Mouse (Mus musculus) erythroid progenitor cell, adult 5-6 weeks (primary cell): ENCODE measurements around the gene Trmt5. TPM values are rescaled to one million over a fixed set of nuclear protein-coding genes. Genes with fewer than 3 reads are reported as not detected.

Source experiments
- ATAC-seq: replicated peaks from 2 replicates; pipeline ENCODE4 v1.8.0; 2016; ENCODE audit warnings: moderate number of reproducible peaks, mild to moderate bottlenecking, moderate TSS enrichment, inconsistent platforms; ENCODE audit not compliant: poor library complexity, low FRiP score, severe bottlenecking
- total RNA-seq, 2 experiments: library from RNA; stranded (forward) in 1 of 2; stranded (reverse) in 1 of 2; fragments of 150-400 nt in 1 of 2; fragments of 186-747, 209-891 nt in 1 of 2; gene quantifications; 2 replicates each; pipeline versions ENCODE4 v1.2.3 to v1.2.4; 2015 to 2017; ENCODE audit warnings: low replicate concordance in 2 of 2

Gene Trmt5
- total RNA-seq, 2 experiments from 2014 or later, result 4.8 to 7.5 TPM

- no peak for ATAC-seq
These were observed 1.1 kb upstream of the Trmt5 start for GRCm38 (mm10) chr12:73287609-73288008.

DNA sequence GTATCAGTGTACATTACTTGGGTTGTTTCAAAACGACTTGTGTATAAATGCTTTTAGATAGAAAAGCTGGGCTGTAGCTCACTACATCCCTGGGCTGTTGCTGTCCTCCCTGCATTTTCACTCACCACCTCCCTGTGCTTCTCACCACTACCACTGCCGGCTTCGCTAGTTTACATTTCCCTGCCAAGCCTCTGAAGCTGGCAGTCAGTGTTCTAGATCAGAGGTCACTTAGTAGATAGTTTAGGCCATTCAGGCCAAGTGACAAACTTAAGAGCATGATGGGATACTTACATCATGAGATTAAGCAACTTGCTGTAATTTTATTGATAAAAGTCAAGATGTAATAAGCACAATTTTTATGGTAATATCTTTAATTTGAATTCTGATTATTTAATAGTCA is 11.6 kb downstream of the Trmt5 start:
- ATAC-seq, result no peak

DNA sequence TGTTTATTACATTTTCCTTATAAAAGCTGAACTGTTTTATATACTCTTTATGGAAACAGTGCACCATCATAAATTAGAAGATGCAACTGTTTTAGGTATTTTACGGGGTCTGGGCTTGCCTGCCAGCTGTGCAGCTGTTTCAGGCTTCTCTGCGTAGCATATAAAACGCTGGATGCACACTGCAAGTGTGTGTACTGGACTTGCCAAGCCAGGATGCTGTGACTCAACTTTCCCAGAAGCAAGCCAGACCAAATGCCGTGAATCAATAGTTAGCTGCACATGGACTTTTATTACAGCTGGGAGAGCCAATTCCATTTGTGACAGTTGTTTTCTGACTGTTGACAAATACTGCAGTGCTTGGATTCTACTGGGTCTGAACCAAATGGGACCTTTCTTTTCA is 16.6 kb downstream of the Trmt5 start:
- no peak for ATAC-seq

- no peak for ATAC-seq
These were observed 17.0 kb downstream of the Trmt5 start for GRCm38 (mm10) chr12:73269531-73269930.

DNA sequence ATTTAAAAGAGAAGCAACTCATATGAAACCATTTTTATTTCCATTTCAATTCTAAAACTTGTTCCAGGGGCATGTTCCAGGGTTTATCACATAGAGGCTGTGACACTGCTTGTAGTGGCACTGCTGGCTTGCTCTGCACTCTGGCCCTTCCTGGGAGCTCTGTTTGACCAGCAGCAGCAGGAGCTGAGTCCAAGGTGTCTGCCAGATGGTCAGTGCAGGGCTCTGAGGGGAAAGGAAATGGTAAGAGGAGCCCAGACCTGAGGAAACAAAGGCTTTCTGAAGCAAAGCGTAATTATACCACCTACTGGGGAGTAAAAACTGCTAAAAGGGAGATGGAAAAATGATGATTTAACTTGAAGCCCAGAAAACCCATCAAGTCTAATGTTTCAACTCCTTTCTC is 18.0 kb downstream of the Trmt5 start:
- ATAC-seq, result no peak

DNA sequence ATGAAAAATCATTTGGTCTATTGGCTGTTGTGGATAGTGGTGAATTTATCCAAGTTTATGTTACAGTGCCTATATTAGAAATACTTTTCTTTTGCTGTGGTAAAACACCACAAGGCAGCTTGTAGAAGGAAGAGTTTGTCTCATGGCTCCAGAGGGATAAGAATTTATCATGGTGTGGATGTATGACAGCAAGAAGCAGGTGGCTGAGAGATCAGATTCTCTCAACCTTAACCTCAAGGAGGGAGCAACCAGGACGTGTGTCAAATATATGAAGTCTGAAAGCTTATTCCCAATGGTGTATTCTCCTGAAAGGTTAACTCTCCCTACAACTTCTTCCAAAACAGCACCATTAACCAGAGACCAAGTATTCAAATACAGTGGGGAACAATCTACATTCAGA is 19.9 kb downstream of the Trmt5 start:
- no peak for ATAC-seq

- no peak for ATAC-seq
These were observed 21.0 kb downstream of the Trmt5 start for GRCm38 (mm10) chr12:73265381-73265978.

DNA sequence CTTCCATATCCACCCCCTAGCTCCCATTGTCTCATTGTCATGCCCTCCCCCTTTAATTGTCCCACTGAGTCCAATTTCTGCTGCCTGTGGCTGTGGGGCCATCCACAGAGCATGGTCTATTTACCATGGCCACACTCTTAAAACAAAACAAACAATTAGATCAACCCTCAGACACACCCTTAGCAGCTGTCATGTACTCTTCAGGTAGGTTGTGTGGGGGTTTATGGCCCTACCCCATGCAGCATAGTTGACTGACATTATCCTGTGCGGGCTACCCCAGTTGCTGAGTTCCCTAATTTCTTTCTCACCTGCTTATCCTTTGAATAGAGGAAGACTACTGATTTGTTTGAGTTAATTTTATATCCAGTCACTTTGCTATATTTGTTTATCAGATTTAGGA is 26.2 kb downstream of the Trmt5 start:
- ATAC-seq, result no peak

DNA sequence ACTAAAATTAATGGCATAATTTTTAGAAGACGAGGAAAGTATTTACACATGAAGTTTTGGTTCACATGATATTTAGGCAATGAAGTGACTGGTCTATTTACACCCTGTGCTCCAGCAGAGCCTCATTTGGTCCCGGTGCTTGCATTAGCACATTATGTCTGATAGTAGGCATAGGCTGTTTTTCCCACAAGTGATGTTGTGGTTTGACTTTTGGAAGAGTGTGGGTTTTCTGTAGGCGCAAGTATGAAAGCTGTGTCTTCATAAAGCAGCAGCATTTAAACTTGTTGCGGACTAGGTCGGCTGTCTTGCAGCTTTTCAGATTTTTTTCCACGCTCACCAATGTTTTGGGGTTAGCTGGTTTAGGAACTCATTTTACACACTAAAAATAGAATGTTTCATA is 27.2 kb downstream of the Trmt5 start:
- ATAC-seq, result no peak

GRCm38 (mm10) chr12:73255006-73255405 is 31.5 kb downstream of the Trmt5 start:
- no peak for ATAC-seq

DNA sequence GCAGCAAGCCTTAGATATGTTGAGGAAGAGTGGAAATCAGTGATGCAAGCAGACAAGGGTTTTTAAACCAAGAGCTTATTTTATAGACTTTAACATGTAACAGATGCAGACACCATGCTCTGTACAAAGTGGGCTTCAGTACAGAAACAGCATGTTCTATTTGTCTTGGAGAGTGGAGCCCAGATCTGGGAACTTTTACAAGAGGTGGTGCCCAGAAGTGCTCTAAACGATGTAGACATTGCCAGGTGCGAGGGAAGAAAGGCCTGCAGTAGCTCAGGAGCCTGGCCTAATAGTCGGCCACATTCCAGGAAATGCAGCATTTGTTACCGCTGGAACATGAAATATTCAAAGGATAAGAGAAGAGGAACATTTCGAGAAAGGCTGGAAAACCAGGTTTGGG is 40.8 kb downstream of the Trmt5 start:
- no peak for ATAC-seq

DNA sequence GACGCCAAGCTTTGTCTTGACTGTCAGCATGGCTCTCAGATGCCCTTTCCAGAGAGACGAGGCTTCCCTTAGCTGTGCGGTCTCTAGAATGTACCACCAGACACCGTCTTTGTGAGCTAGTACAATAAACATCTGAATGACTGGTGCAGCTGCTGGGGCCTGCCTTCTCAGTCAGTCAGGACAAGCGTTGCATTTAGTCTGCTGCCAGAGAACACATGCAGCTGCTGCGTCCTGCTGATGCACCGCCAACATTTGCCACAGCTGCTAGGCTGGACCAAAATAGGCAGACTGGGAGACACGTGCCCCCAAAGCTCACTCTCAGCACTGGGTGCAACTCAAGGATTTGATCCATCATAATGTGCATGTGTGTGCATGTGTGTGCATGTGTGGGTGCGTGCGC is 44.5 kb downstream of the Trmt5 start:
- ATAC-seq, result no peak

DNA sequence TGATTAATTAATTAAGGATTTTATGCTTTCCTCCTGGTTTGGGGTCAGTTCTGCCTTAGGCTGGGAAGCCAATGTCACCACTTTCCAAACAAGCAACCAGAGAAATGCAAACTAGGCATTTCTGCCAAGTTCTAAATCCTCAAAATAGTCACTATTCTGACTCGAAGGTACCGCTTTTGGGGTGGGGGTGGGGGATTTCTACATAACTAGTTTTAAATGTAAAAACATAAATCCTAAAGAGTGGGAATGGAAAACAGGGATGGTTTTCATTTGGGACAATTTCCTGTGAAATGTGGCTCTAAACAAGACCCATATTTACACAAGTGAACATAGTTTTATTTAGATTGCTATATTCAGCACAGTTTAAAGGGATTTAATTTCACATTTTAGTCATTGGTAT is 53.9 kb downstream of the Trmt5 start:
- ATAC-seq, result no peak

- ATAC-seq, result no peak
These were observed 55.0 kb downstream of the Trmt5 start for GRCm38 (mm10) chr12:73231552-73231951.

GRCm38 (mm10) chr12:73230196-73230595 is 56.3 kb downstream of the Trmt5 start:
- ATAC-seq, result no peak

Other genes starting within 250 kb of the Trmt5 start
- gene Six1, start 232.8 kb downstream of the Trmt5 start, total RNA-seq (2015; ENCODE audit: low replicate concordance), result not detected in 2 replicates
- gene Six1, start 232.8 kb downstream of the Trmt5 start, total RNA-seq (2017; ENCODE audit: low replicate concordance), result 0.51 TPM in 1 of 2 replicates, not detected in the other
- not detected in 2 replicates for gene Six4, start 173.3 kb downstream of the Trmt5 start, total RNA-seq (2015; ENCODE audit: low replicate concordance)
- gene Six4, start 173.3 kb downstream of the Trmt5 start, total RNA-seq (2017; ENCODE audit: low replicate concordance), result not detected in 2 replicates
- 5.0 TPM in 2 replicates for gene Mnat1, start 163.0 kb downstream of the Trmt5 start, total RNA-seq (2015; ENCODE audit: low replicate concordance)
- 1.4 and 5.0 TPM in 2 replicates for gene Mnat1, start 163.0 kb downstream of the Trmt5 start, total RNA-seq (2017; ENCODE audit: low replicate concordance)
- gene Slc38a6, start 69 bp upstream of the Trmt5 start, total RNA-seq (2015; ENCODE audit: low replicate concordance), result 2.9 and 6.3 TPM in 2 replicates
- gene Slc38a6, start 69 bp upstream of the Trmt5 start, total RNA-seq (2017; ENCODE audit: low replicate concordance), result 0.30 and 0.51 TPM in 2 replicates